In the genomic region with DNA sequence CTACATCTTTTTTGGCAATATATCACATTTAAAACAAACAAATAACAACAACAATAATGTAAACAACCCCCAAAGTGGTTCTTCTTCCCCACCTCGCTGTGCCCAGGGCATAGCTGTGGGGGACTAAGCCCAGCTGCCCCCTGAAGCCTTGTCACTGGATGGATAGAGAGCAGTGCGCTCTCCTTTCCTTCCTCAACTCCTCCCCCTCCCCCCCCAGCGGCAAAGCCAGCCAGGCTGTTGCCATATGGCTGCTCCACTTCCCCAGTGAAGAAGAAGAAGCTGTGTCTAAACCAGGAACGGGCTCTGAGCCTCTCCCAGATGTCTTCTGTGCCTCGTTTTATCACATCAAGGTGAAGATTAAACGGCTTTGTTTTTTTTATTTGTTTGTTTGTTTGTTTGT, we compare ENCODE assay signal across 9 mouse cellular contexts. TPM values are rescaled to one million over a fixed set of nuclear protein-coding genes. Genes with fewer than 3 reads are reported as not detected.
DNase-seq lines count a peak whose midpoint lies in the region; ATAC-seq and TF ChIP-seq lines count a peak whose summit lies in the region.
"Had no signal": no experiment of that assay in that cellular context is flagged by ENCODE, and none has a peak within 500 bp of the region (broad histone marks: within the 10 kb centered on the region; RNA-seq: fewer than 3 reads in every experiment).

No protein-coding gene starts in this region.

- no peaks in the 10 kb centered on the region for H3K4me1 ChIP-seq in lung, postnatal 0 days (ENCODE audit: insufficient read depth, low read depth, low read length)
- H3K4me1 ChIP-seq in embryonic facial prominence, embryonic 15.5 days = peaks cover 11% of the 10 kb centered on the region

- H3K9ac ChIP-seq in lung, postnatal 0 days (replicated peaks; ENCODE audit: low read depth) = no peak overlapping the region
- no peak overlapping the region for H3K9ac ChIP-seq in embryonic facial prominence, embryonic 15.5 days

- H3K27ac ChIP-seq in lung, postnatal 0 days (ENCODE audit: low read length) = no peak overlapping the region
- peak overlapping the region; percentile 61; the same call in 1 of the 2 replicates for H3K27ac ChIP-seq in embryonic facial prominence, embryonic 15.5 days (replicated peaks)
- H3K27ac ChIP-seq: macrophage had no signal

- H3K4me3 ChIP-seq in lung, postnatal 0 days (ENCODE audit: low read depth, low read length) = no peak overlapping the region
- no peak overlapping the region for H3K4me3 ChIP-seq in embryonic facial prominence, embryonic 15.5 days (replicated peaks)

- TF ChIP-seq EP300 in lung, postnatal 0 days (IDR thresholded peaks at IDR 0.05) = no peak

- no peaks in the 10 kb centered on the region for H3K27me3 ChIP-seq in lung, postnatal 0 days (replicated peaks; ENCODE audit: insufficient read depth, low read length)
- H3K27me3 ChIP-seq in embryonic facial prominence, embryonic 15.5 days = no peaks in the 10 kb centered on the region

- peak; percentile 34; the same call in 1 of the 2 replicates for ATAC-seq in lung, postnatal 0 days
- no peak for ATAC-seq in embryonic facial prominence, embryonic 15.5 days (ENCODE audit: insufficient number of reproducible peaks, low FRiP score, low TSS enrichment, low read depth)
- ATAC-seq in megakaryocyte, adult 5-6 weeks (ENCODE audit: poor library complexity, severe bottlenecking) = peak; percentile 71
- ATAC-seq in erythroblast, adult 5-6 weeks (replicated peaks; ENCODE audit: low FRiP score, poor library complexity, severe bottlenecking) = no peak
- ATAC-seq in monocyte, adult 5-6 weeks (replicated peaks; ENCODE audit: insufficient number of reproducible peaks, low FRiP score, low TSS enrichment, poor library complexity, severe bottlenecking) = no peak

- 30% methylated on average over 5 of the region's 6 CpGs for WGBS in lung, postnatal 0 days
- 35% methylated on average over 6 of the region's 6 CpGs for WGBS in embryonic facial prominence, embryonic 15.5 days

- DNase-seq in lung, postnatal 0 days (ENCODE audit: low spot score) = no peak
- DNase-seq in lung, postnatal 25 days (ENCODE audit: low spot score) = no peak
- peak; percentile 34 for DNase-seq in right cerebral cortex, postnatal 25 days
- no peak for DNase-seq in thymus, postnatal 0 days (ENCODE audit: low spot score)

- no peaks in the 10 kb centered on the region for H3K9me3 ChIP-seq in lung, postnatal 0 days (ENCODE audit: low read length)
- H3K9me3 ChIP-seq in embryonic facial prominence, embryonic 15.5 days (replicated peaks) = no peaks in the 10 kb centered on the region

- no peak for TF ChIP-seq CTCF in lung, postnatal 0 days (IDR thresholded peaks at IDR 0.05)

- no peaks in the 10 kb centered on the region for H3K36me3 ChIP-seq in lung, postnatal 0 days (ENCODE audit: insufficient read depth, low read length)
- no peaks in the 10 kb centered on the region for H3K36me3 ChIP-seq in embryonic facial prominence, embryonic 15.5 days

- no peak overlapping the region for H3K4me2 ChIP-seq in lung, postnatal 0 days (replicated peaks; ENCODE audit: low read depth, low read length)
- H3K4me2 ChIP-seq in embryonic facial prominence, embryonic 15.5 days (replicated peaks) = no peak overlapping the region

RNA-seq across cellular contexts. Expression of a gene that starts 6.6 kb away (rescaled TPM):
- polyA plus RNA-seq in lung, postnatal 0 days (2015; fragmentation: Nextera tagmentation; extraction: Ambion mirVana) = 627 and 659 TPM in 2 replicates
- 989 and 990 TPM in 2 replicates for polyA plus RNA-seq in embryonic facial prominence, embryonic 15.5 days (2015; fragmentation: Nextera tagmentation; extraction: Ambion mirVana)
- total RNA-seq in megakaryocyte, adult 5-6 weeks (2015) = 1,486 and 1,560 TPM in 2 replicates
- 1,634 and 1,837 TPM in 2 replicates for total RNA-seq in megakaryocyte, adult 5-6 weeks (2017)
- total RNA-seq in erythroblast, adult 5-6 weeks (2015; ENCODE audit: low replicate concordance) = 540 and 553 TPM in 2 replicates
- 311 and 359 TPM in 2 replicates for total RNA-seq in erythroblast, adult 5-6 weeks (2017; ENCODE audit: low replicate concordance)
- total RNA-seq in monocyte, adult 5-6 weeks (2017) = 1,083 to 1,310 TPM (median 1,165 TPM) in 3 replicates
- polyA plus RNA-seq in thymus, postnatal 0 days (2015; fragmentation: Nextera tagmentation; extraction: Ambion mirVana) = 1,579 and 1,606 TPM in 2 replicates

RNA-seq across cellular contexts. Expression of a gene that starts 8.1 kb away (rescaled TPM):
- not detected in 2 replicates for polyA plus RNA-seq in lung, postnatal 0 days (2015; fragmentation: Nextera tagmentation; extraction: Ambion mirVana)
- polyA plus RNA-seq in embryonic facial prominence, embryonic 15.5 days (2015; fragmentation: Nextera tagmentation; extraction: Ambion mirVana) = not detected in 2 replicates
- not detected in 2 replicates for total RNA-seq in megakaryocyte, adult 5-6 weeks (2015)
- not detected in 2 replicates for total RNA-seq in megakaryocyte, adult 5-6 weeks (2017)
- total RNA-seq in erythroblast, adult 5-6 weeks (2015; ENCODE audit: low replicate concordance) = not detected in 2 replicates
- total RNA-seq in erythroblast, adult 5-6 weeks (2017; ENCODE audit: low replicate concordance) = not detected in 2 replicates
- total RNA-seq in monocyte, adult 5-6 weeks (2017) = not detected in 3 replicates
- polyA plus RNA-seq in thymus, postnatal 0 days (2015; fragmentation: Nextera tagmentation; extraction: Ambion mirVana) = not detected in 2 replicates
- polyA plus RNA-seq: macrophage had no signal

RNA-seq across cellular contexts. Expression of a gene that starts 12.2 kb away (rescaled TPM):
- polyA plus RNA-seq in lung, postnatal 0 days (2015; fragmentation: Nextera tagmentation; extraction: Ambion mirVana) = 0.45 and 0.70 TPM in 2 replicates
- 5.2 and 5.3 TPM in 2 replicates for polyA plus RNA-seq in embryonic facial prominence, embryonic 15.5 days (2015; fragmentation: Nextera tagmentation; extraction: Ambion mirVana)
- 0.87 and 1.2 TPM in 2 replicates for total RNA-seq in megakaryocyte, adult 5-6 weeks (2015)
- 0.44 and 0.61 TPM in 2 replicates for total RNA-seq in megakaryocyte, adult 5-6 weeks (2017)
- total RNA-seq in erythroblast, adult 5-6 weeks (2015; ENCODE audit: low replicate concordance) = not detected in 2 replicates
- not detected in 2 replicates for total RNA-seq in erythroblast, adult 5-6 weeks (2017; ENCODE audit: low replicate concordance)
- 1.8 TPM in 1 of 3 replicates, not detected in the others for total RNA-seq in monocyte, adult 5-6 weeks (2017)
- polyA plus RNA-seq in thymus, postnatal 0 days (2015; fragmentation: Nextera tagmentation; extraction: Ambion mirVana) = 19.8 and 20.1 TPM in 2 replicates

RNA-seq across cellular contexts. Expression of a gene that starts 19.8 kb away (rescaled TPM):
- 47.6 and 54.1 TPM in 2 replicates for polyA plus RNA-seq in lung, postnatal 0 days (2015; fragmentation: Nextera tagmentation; extraction: Ambion mirVana)
- polyA plus RNA-seq in embryonic facial prominence, embryonic 15.5 days (2015; fragmentation: Nextera tagmentation; extraction: Ambion mirVana) = 98.7 and 99.3 TPM in 2 replicates
- 32.3 and 32.9 TPM in 2 replicates for total RNA-seq in megakaryocyte, adult 5-6 weeks (2015)
- total RNA-seq in megakaryocyte, adult 5-6 weeks (2017) = 91.6 and 93.8 TPM in 2 replicates
- total RNA-seq in erythroblast, adult 5-6 weeks (2015; ENCODE audit: low replicate concordance) = 16.9 and 23.6 TPM in 2 replicates
- total RNA-seq in erythroblast, adult 5-6 weeks (2017; ENCODE audit: low replicate concordance) = 26.0 and 34.3 TPM in 2 replicates
- total RNA-seq in monocyte, adult 5-6 weeks (2017) = 74.6 to 166 TPM (median 113 TPM) in 3 replicates
- 80.5 and 87.8 TPM in 2 replicates for polyA plus RNA-seq in thymus, postnatal 0 days (2015; fragmentation: Nextera tagmentation; extraction: Ambion mirVana)

Comparison
In these comparisons a context has a peak if more than half of its experiments do, and no peak if none do; other contexts are left out.
1. ATAC-seq: peak in lung, postnatal 0 days (single experiment) and megakaryocyte, adult 5-6 weeks (single experiment); none in embryonic facial prominence, embryonic 15.5 days (single experiment), erythroblast, adult 5-6 weeks (single experiment) and monocyte, adult 5-6 weeks (single experiment).